Mouse (Mus musculus): ENCODE measurements around the gene Chmp2b.

Chmp2b gene

GRCm38 (mm10) chr16:65526695-65527094, 35.8 kb downstream of the Chmp2b start:
- no peak for DNase-seq (ENCODE audit: low read depth, low spot score)

- DNase-seq (ENCODE audit: low read depth, low spot score), result no peak
Observed at GRCm38 (mm10) chr16:65526004-65526403, 36.5 kb downstream of the Chmp2b start.

- no peak for DNase-seq (ENCODE audit: low read depth, low spot score)
Observed at GRCm38 (mm10) chr16:65520211-65520610, 42.3 kb downstream of the Chmp2b start, which contains the start of gene Pou1f1. Gene Pou1f1 (plus strand): TSS chr16:65520511.

GRCm38 (mm10) chr16:65514223-65514622, 48.3 kb downstream of the Chmp2b start:
- no peak for DNase-seq (ENCODE audit: low read depth, low spot score)

GRCm38 (mm10) chr16:65497049-65497448, 65.5 kb downstream of the Chmp2b start:
- DNase-seq (ENCODE audit: low read depth, low spot score), result no peak

- no peak for DNase-seq (ENCODE audit: low read depth, low spot score)
Observed at GRCm38 (mm10) chr16:65496030-65496429, 66.5 kb downstream of the Chmp2b start.

All from WW6 (cell line).